Mouse (Mus musculus) stomach, embryonic 15.5 days (tissue): ENCODE measurements at regions not wholly inside any gene's neighbourhood (a gene's known extent, or its start where the extent isn't known, plus 50 kb on each side); places are given as distances from the start of the nearest gene placed in this dataset.

ENCODE experiments used
- ATAC-seq: fragments of 200-750 bp; cut with Nextera tagmentation; 2 replicates; pipeline ENCODE4 v1.8.0; 2017; ENCODE audit warnings: low read depth, moderate number of reproducible peaks, moderate TSS enrichment; ENCODE audit not compliant: insufficient read depth, low FRiP score
- H3K27ac ChIP-seq: fragments of 300-500 bp; sonication (generic); 2 replicates; pipeline ENCODE4 v1.5.1; 2015; ENCODE audit warnings: mild to moderate bottlenecking, inconsistent platforms
- H3K27me3 ChIP-seq: fragments of 300-500 bp; sonication (generic); replicated peaks from 2 replicates; pipeline ENCODE4 v1.6.1; 2015; ENCODE audit warnings: inconsistent platforms
- H3K36me3 ChIP-seq: fragments of 300-500 bp; sonication (generic); 2 replicates; pipeline ENCODE4 v1.6.1; 2015; ENCODE audit warnings: inconsistent platforms
- H3K4me1 ChIP-seq: fragments of 300-500 bp; sonication (generic); 2 replicates; pipeline ENCODE4 v1.6.1; 2015; ENCODE audit warnings: inconsistent platforms
- H3K4me2 ChIP-seq: fragments of 300-500 bp; sonication (generic); 2 replicates; pipeline ENCODE4 v1.6.1; 2015; ENCODE audit warnings: mild to moderate bottlenecking, inconsistent platforms
- H3K4me3 ChIP-seq: fragments of 300-500 bp; sonication (generic); replicated peaks from 2 replicates; pipeline ENCODE4 v1.5.1; 2015; ENCODE audit warnings: inconsistent platforms
- H3K9ac ChIP-seq: fragments of 300-500 bp; sonication (generic); 2 replicates; pipeline ENCODE4 v1.6.1; 2015; ENCODE audit warnings: inconsistent platforms
- H3K9me3 ChIP-seq: fragments of 300-500 bp; sonication (generic); 2 replicates; pipeline ENCODE4 v1.6.1; 2016; ENCODE audit warnings: inconsistent platforms
- WGBS: fragments of 180-500 bp; shearing (Covaris S2); methylation state at CpG from one replicate; pipeline ENCODE4 v1.1.7; 2015; 5-methylcytosine and 5-hydroxymethylcytosine counted together

- peak; percentile 52 for ATAC-seq
- no peak overlapping the region for H3K27ac ChIP-seq
- H3K9me3 ChIP-seq: no peaks in the 10 kb centered on the region
- no peak overlapping the region for H3K9ac ChIP-seq
- H3K36me3 ChIP-seq: no peaks in the 10 kb centered on the region
- no peak overlapping the region for H3K4me3 ChIP-seq
- H3K27me3 ChIP-seq: no peaks in the 10 kb centered on the region
- WGBS: 47% methylated on average over 14 of the region's 14 CpGs
- peaks cover 16% of the 10 kb centered on the region for H3K4me1 ChIP-seq
- H3K4me2 ChIP-seq: no peak overlapping the region
These were observed 113.5 kb upstream of the Lemd2 start for GRCm38 (mm10) chr17:27317576-27318277.

GRCm38 (mm10) chr17:27316711-27317575 is 112.7 kb upstream of the Lemd2 start:
- Histone ChIP-seq H3K4me1 (peaks cover 16% of the 10 kb centered on the region), H3K9ac (no peak overlapping the region), H3K27me3 (no peaks in the 10 kb centered on the region), H3K9me3 (no peaks in the 10 kb centered on the region), H3K27ac (no peak overlapping the region), H3K4me2 (no peak overlapping the region), H3K36me3 (no peaks in the 10 kb centered on the region), H3K4me3 (no peak overlapping the region)
- WGBS: 79% methylated on average over 21 of the region's 21 CpGs
- ATAC-seq: 0 out of 2 replicates have a peak, but pooled peaks have one; percentile 8

DNA sequence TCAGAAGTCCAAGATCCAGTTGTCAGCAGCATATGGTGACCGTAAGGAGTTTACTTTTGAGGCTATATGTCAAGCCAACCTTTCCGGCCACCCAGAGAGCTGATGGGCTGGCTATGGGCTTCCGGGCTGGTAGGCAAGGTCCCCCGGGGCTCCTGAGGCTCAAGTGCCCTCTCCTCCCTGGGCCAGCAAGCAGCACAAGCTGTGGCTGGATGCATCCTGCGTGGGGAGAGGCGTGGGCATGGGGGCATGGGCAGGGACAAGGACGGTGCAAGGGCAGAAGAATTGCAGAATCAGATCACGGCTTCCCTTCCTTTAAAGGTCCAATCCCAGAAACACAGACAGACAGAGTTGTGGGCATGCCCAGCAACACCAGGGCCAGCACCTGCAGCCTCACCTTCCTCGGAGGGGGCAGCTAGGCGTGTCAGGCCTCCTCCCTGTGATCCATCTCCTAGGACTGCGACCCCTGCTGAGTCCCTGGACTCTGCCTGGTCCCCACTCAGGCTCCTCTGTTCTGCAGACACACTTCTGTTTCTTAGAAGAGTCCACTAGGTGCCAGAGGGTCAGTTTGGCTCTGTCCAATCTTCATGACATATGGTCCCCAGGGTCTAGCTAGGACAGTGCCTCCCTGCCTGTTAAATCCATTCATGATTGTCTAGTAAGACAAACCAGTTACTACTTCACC is 111.8 kb upstream of the Lemd2 start:
- Histone ChIP-seq H3K4me1 (peaks cover 16% of the 10 kb centered on the region), H3K27ac (no peak overlapping the region), H3K4me3 (no peak overlapping the region), H3K36me3 (no peaks in the 10 kb centered on the region), H3K4me2 (no peak overlapping the region), H3K9me3 (no peaks in the 10 kb centered on the region), H3K9ac (no peak overlapping the region), H3K27me3 (no peaks in the 10 kb centered on the region)
- no peak for ATAC-seq
- 65% methylated on average over 11 of the region's 11 CpGs for WGBS

DNA sequence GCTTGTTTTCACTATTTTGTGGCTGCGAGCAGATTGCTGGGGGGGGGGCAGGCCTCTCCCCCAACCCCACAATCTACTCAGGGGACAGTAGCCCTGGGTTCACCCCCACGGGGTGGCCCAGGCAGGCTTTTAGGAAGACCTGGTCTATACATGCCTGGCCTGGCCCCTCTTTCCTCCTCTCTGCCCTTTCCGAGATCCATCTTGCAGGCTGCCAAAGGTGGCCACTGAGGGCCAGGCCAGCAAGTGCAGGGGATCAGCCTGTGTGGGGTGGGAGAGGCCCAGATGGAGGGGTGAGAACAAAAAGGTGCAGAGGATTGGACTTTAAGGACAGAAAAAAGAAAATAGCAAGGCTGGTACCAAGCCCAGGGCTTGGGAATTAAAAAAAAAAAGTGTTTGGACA is 111.2 kb upstream of the Lemd2 start:
- Histone ChIP-seq H3K36me3 (no peaks in the 10 kb centered on the region), H3K4me1 (peaks cover 16% of the 10 kb centered on the region), H3K4me2 (no peak overlapping the region), H3K4me3 (no peak overlapping the region), H3K27me3 (no peaks in the 10 kb centered on the region), H3K9me3 (no peaks in the 10 kb centered on the region), H3K27ac (no peak overlapping the region), H3K9ac (no peak overlapping the region)
- 52% methylated on average over 3 of the region's 3 CpGs for WGBS
- no peak for ATAC-seq

DNA sequence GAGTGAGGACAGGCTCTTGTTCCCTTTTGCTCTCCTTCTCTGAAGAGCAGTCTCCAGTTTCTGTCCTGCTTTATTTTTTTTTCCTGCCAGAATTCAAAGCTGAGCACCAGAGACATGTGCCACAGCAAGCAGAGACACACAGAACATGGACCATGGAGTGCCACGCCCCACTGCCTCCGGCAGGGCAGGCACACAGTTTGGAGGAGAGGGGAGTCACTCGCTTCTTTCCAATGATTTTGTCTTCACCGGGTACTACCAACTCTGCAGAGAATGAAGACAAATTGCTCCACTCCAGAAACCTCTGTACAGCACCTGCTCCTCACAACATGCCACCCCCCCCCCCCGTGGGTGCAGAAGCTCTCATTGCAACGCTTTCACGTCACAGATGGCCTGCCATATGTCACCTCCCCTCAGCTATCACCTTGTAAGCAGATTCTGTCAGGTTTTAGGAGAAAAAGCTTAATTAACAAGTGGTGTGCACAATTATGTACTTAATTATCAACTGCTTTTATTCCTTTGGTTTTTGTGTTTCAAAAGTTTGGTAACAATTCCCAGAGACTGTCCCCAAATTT is 110.6 kb upstream of the Lemd2 start:
- no peak for ATAC-seq
- no peak overlapping the region for H3K4me3 ChIP-seq
- H3K27ac ChIP-seq: no peak overlapping the region
- H3K4me1 ChIP-seq: peaks cover 16% of the 10 kb centered on the region
- H3K9ac ChIP-seq: no peak overlapping the region
- H3K4me2 ChIP-seq: no peak overlapping the region
- 62% methylated on average over 7 of the region's 7 CpGs for WGBS
- no peaks in the 10 kb centered on the region for H3K27me3 ChIP-seq
- H3K9me3 ChIP-seq: no peaks in the 10 kb centered on the region
- H3K36me3 ChIP-seq: no peaks in the 10 kb centered on the region

DNA sequence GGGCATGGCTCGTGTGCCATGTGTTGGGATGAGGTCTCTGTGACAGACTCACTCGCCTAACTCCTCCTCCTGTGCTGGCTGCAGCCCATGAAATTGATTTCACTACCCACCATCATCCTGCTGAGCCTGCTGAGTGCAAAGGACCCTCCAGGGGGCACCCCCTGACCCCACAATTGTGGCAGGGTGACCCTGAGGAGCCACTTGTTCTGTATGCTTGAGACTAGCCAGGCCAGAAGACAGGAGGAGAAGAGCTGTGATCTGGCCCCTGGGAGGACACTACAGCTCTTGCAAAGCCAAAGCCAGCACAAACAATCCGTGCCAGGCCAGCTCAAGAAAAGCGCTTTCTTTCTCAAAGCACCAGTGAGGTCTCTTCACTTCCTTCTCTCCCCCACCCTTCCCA is 104.7 kb upstream of the Lemd2 start:
- no peak for ATAC-seq
- H3K27ac ChIP-seq: no peak overlapping the region

GRCm38 (mm10) chr17:27304842-27305241 is 100.6 kb upstream of the Lemd2 start:
- WGBS: 54% methylated on average over 3 of the region's 3 CpGs
- Histone ChIP-seq H3K9ac (no peak overlapping the region), H3K9me3 (no peaks in the 10 kb centered on the region), H3K36me3 (no peaks in the 10 kb centered on the region), H3K27ac (no peak overlapping the region), H3K27me3 (no peaks in the 10 kb centered on the region), H3K4me2 (no peak overlapping the region), H3K4me1 (no peaks in the 10 kb centered on the region), H3K4me3 (no peak overlapping the region)
- ATAC-seq: no peak

More for the DNA sequence above, 104.7 kb upstream of the Lemd2 start:
- Histone ChIP-seq H3K9ac (no peak overlapping the region), H3K4me1 (no peaks in the 10 kb centered on the region), H3K27me3 (no peaks in the 10 kb centered on the region), H3K9me3 (no peaks in the 10 kb centered on the region), H3K36me3 (no peaks in the 10 kb centered on the region), H3K4me2 (no peak overlapping the region), H3K4me3 (no peak overlapping the region)
- 42% methylated on average over 4 of the region's 4 CpGs for WGBS

DNA sequence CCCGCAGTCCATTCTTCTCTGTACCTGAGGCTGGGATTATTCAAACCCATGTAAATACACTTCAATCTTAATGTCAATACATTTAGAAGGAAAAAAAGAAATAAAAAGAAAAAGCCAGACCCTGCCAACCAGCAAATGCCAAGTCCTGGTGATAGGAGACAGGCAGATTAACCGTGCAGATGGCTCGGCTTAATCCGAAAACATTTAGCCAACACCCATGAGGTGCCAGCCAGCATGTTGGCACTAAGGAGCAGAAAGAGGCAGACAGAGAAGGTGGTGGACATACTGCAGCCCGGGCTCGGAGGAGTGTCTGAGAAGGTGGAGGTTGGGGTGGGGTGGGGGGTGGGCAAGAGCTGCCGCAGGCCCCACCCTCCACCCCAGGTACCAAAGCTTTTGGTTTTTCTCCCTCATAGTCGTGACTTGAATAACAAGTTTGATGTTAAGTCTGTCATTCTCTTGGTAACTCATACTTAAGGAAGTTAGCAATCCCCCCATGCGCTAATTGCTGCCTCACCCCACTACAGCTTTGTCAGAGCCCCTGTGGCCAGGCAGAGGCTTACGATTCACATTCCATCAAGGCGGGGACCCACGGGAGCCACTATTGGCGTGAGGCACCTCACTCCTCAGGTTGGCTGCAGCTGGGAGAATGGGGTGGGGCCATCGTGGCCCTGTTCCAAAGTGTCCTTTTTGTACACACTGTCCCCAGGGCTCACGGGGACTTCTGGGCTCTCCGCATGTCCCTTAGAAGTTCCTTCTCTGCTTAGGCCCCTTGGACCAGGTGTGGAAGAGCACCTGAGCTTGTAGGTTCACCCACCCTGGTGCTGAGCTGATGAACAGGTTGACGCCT is 99.6 kb upstream of the Lemd2 start:
- 71% methylated on average over 17 of the region's 17 CpGs for WGBS

GRCm38 (mm10) chr17:27303061-27303460 is 98.8 kb upstream of the Lemd2 start:
- WGBS: 92% methylated on average over 12 of the region's 12 CpGs
- no peak overlapping the region for H3K4me2 ChIP-seq
- H3K4me1 ChIP-seq: no peaks in the 10 kb centered on the region
- no peaks in the 10 kb centered on the region for H3K9me3 ChIP-seq
- no peaks in the 10 kb centered on the region for H3K27me3 ChIP-seq
- no peaks in the 10 kb centered on the region for H3K36me3 ChIP-seq
- H3K27ac ChIP-seq: no peak overlapping the region
- no peak overlapping the region for H3K9ac ChIP-seq
- ATAC-seq: no peak
- H3K4me3 ChIP-seq: no peak overlapping the region

More for the DNA sequence above, 99.6 kb upstream of the Lemd2 start:
- H3K4me3 ChIP-seq: no peak overlapping the region
- H3K36me3 ChIP-seq: no peaks in the 10 kb centered on the region
- ATAC-seq: no peak
- no peaks in the 10 kb centered on the region for H3K9me3 ChIP-seq
- H3K27ac ChIP-seq: no peak overlapping the region
- H3K4me2 ChIP-seq: no peak overlapping the region
- H3K9ac ChIP-seq: no peak overlapping the region
- no peaks in the 10 kb centered on the region for H3K27me3 ChIP-seq
- no peaks in the 10 kb centered on the region for H3K4me1 ChIP-seq

DNA sequence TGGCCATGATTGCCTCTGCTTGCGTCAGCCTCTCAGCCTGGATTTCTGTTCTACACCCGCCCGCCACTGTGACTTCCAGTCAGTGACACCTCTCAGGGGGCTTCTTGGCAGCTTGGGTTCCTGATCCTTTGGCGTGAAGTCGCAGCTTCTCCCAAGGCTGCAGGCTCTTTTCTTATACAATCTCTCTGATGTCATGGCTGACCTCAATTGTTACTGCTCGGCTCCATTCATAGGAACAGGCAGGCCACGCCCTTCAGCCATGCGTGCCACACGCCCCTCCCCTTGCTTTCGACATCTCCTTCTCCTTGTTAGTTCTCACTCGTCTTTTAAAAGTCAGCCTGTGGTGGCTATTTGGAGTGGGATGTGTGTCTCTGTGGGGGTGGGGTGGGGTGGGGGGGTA is 97.1 kb upstream of the Lemd2 start:
- 41% methylated on average over 11 of the region's 11 CpGs for WGBS
- H3K27me3 ChIP-seq: no peaks in the 10 kb centered on the region
- H3K4me1 ChIP-seq: no peaks in the 10 kb centered on the region
- no peak overlapping the region for H3K4me3 ChIP-seq
- no peak overlapping the region for H3K27ac ChIP-seq
- H3K9ac ChIP-seq: no peak overlapping the region
- no peaks in the 10 kb centered on the region for H3K9me3 ChIP-seq
- ATAC-seq: no peak
- no peaks in the 10 kb centered on the region for H3K36me3 ChIP-seq
- H3K4me2 ChIP-seq: no peak overlapping the region

DNA sequence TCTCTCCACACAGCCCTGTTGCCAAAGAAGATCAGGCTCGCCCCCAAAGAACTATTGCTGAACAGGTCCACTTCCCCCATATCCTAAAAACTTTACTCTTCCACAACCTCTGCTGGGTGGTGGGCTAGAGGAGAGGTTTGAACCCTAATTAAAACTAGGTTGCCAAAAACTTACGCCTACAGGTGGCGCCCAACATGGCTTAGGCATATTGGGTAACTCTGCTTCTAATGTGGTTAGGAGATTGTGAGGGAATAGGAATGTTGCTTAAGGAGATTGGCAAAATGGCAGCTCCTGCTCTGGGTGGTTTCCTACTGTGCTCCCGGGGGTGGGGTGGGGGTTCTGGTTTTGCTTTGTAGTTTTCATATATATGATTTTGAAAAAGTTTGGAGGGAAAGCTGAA is 95.0 kb upstream of the Lemd2 start:
- H3K36me3 ChIP-seq: no peaks in the 10 kb centered on the region
- no peak overlapping the region for H3K4me2 ChIP-seq
- H3K9me3 ChIP-seq: no peaks in the 10 kb centered on the region
- ATAC-seq: no peak
- WGBS: 71% methylated on average over 4 of the region's 4 CpGs
- no peak overlapping the region for H3K4me3 ChIP-seq
- no peak overlapping the region for H3K9ac ChIP-seq
- H3K4me1 ChIP-seq: no peaks in the 10 kb centered on the region
- no peaks in the 10 kb centered on the region for H3K27me3 ChIP-seq
- H3K27ac ChIP-seq: no peak overlapping the region
